Mouse (Mus musculus): ENCODE data around the gene Trdn. TPM values are rescaled to one million over a fixed set of nuclear protein-coding genes. Genes with fewer than 3 reads are reported as not detected.

Trdn gene
- not detected in 2 replicates for polyA plus RNA-seq (2014; fragmentation: Nextera tagmentation; extraction: Ambion mirVana)

GRCm38 (mm10) chr10:33080254-33080653 lies at the start of gene Trdn:
Gene Trdn (plus strand): TSS chr10:33080554.
- Histone ChIP-seq H3K4me1 (ENCODE audit: control insufficient read depth, insufficient read depth, low read length) (no peaks in the 10 kb centered on the region), H3K36me3 (ENCODE audit: control insufficient read depth, insufficient read depth, low read length) (no peaks in the 10 kb centered on the region), H3K9me3 (ENCODE audit: control insufficient read depth, low read length) (no peaks in the 10 kb centered on the region), H3K9ac (ENCODE audit: low read length) (no peak within 1 kb of the TSS), H3K4me2 (no peak within 1 kb of the TSS), H3K4me3 (ENCODE audit: low read depth, low read length) (no peak within 1 kb of the TSS), H3K27ac (ENCODE audit: low read depth, low read length) (no peak within 1 kb of the TSS), H3K27me3 (ENCODE audit: control insufficient read depth, insufficient read depth, low read length) (no peaks in the 10 kb centered on the region)
- WGBS = 89% methylated on average over 1 of the region's 1 CpGs
- ATAC-seq (ENCODE audit: low FRiP score) (no peak), DNase-seq (ENCODE audit: low spot score, missing footprints) (no peak)

- Histone ChIP-seq H3K9ac (ENCODE audit: low read length) (no peak overlapping the region), H3K4me1 (ENCODE audit: control insufficient read depth, insufficient read depth, low read length) (no peaks in the 10 kb centered on the region), H3K4me2 (no peak overlapping the region), H3K4me3 (ENCODE audit: low read depth, low read length) (no peak overlapping the region), H3K36me3 (ENCODE audit: control insufficient read depth, insufficient read depth, low read length) (no peaks in the 10 kb centered on the region), H3K27me3 (ENCODE audit: control insufficient read depth, insufficient read depth, low read length) (no peaks in the 10 kb centered on the region), H3K27ac (ENCODE audit: low read depth, low read length) (no peak overlapping the region), H3K9me3 (ENCODE audit: control insufficient read depth, low read length) (no peaks in the 10 kb centered on the region)
- no peak for ATAC-seq (ENCODE audit: low FRiP score)
- DNase-seq (ENCODE audit: low spot score, missing footprints) = no peak
- WGBS = 78% methylated on average over 1 of the region's 1 CpGs
Observed at GRCm38 (mm10) chr10:33060771-33061170, 19.6 kb upstream of the Trdn start.

- WGBS = 89% methylated on average over 1 of the region's 1 CpGs
- no peak overlapping the region for H3K27ac ChIP-seq (ENCODE audit: low read depth, low read length)
- DNase-seq (ENCODE audit: low spot score, missing footprints) (no peak), ATAC-seq (ENCODE audit: low FRiP score) (no peak)
- H3K4me3 ChIP-seq (ENCODE audit: low read depth, low read length) = no peak overlapping the region
- no peaks in the 10 kb centered on the region for H3K27me3 ChIP-seq (ENCODE audit: control insufficient read depth, insufficient read depth, low read length)
- H3K9me3 ChIP-seq (ENCODE audit: control insufficient read depth, low read length) = no peaks in the 10 kb centered on the region
- H3K4me2 ChIP-seq = no peak overlapping the region
- no peak overlapping the region for H3K9ac ChIP-seq (ENCODE audit: low read length)
- no peaks in the 10 kb centered on the region for H3K4me1 ChIP-seq (ENCODE audit: control insufficient read depth, insufficient read depth, low read length)
- H3K36me3 ChIP-seq (ENCODE audit: control insufficient read depth, insufficient read depth, low read length) = no peaks in the 10 kb centered on the region
Observed at GRCm38 (mm10) chr10:33065566-33065965, 14.8 kb upstream of the Trdn start.

- Histone ChIP-seq H3K4me1 (ENCODE audit: control insufficient read depth, insufficient read depth, low read length) (no peaks in the 10 kb centered on the region), H3K9me3 (ENCODE audit: control insufficient read depth, low read length) (no peaks in the 10 kb centered on the region), H3K4me2 (no peak overlapping the region), H3K36me3 (ENCODE audit: control insufficient read depth, insufficient read depth, low read length) (no peaks in the 10 kb centered on the region), H3K9ac (ENCODE audit: low read length) (no peak overlapping the region), H3K27ac (ENCODE audit: low read depth, low read length) (no peak overlapping the region), H3K27me3 (ENCODE audit: control insufficient read depth, insufficient read depth, low read length) (no peaks in the 10 kb centered on the region), H3K4me3 (ENCODE audit: low read depth, low read length) (no peak overlapping the region)
- DNase-seq (ENCODE audit: low spot score, missing footprints) = no peak
- 84% methylated on average over 3 of the region's 3 CpGs for WGBS
- ATAC-seq (ENCODE audit: low FRiP score) = no peak
Observed at GRCm38 (mm10) chr10:33073126-33073525, 7.2 kb upstream of the Trdn start.

- DNase-seq (ENCODE audit: low spot score, missing footprints) (no peak), ATAC-seq (ENCODE audit: low FRiP score) (no peak)
- H3K4me1 ChIP-seq (ENCODE audit: control insufficient read depth, insufficient read depth, low read length) = no peaks in the 10 kb centered on the region
- H3K9me3 ChIP-seq (ENCODE audit: control insufficient read depth, low read length) = no peaks in the 10 kb centered on the region
- 71% methylated on average over 2 of the region's 2 CpGs for WGBS
- no peak overlapping the region for H3K27ac ChIP-seq (ENCODE audit: low read depth, low read length)
- H3K9ac ChIP-seq (ENCODE audit: low read length) = no peak overlapping the region
- H3K4me3 ChIP-seq (ENCODE audit: low read depth, low read length) = no peak overlapping the region
- no peaks in the 10 kb centered on the region for H3K27me3 ChIP-seq (ENCODE audit: control insufficient read depth, insufficient read depth, low read length)
- H3K4me2 ChIP-seq = no peak overlapping the region
- H3K36me3 ChIP-seq (ENCODE audit: control insufficient read depth, insufficient read depth, low read length) = no peaks in the 10 kb centered on the region
Observed at GRCm38 (mm10) chr10:33082151-33082844, 1.9 kb downstream of the Trdn start.

GRCm38 (mm10) chr10:33082961-33083626 lies 2.7 kb downstream of the Trdn start:
- Histone ChIP-seq H3K36me3 (ENCODE audit: control insufficient read depth, insufficient read depth, low read length) (no peaks in the 10 kb centered on the region), H3K9me3 (ENCODE audit: control insufficient read depth, low read length) (no peaks in the 10 kb centered on the region), H3K4me1 (ENCODE audit: control insufficient read depth, insufficient read depth, low read length) (no peaks in the 10 kb centered on the region), H3K9ac (ENCODE audit: low read length) (no peak overlapping the region), H3K4me3 (ENCODE audit: low read depth, low read length) (no peak overlapping the region), H3K4me2 (no peak overlapping the region), H3K27me3 (ENCODE audit: control insufficient read depth, insufficient read depth, low read length) (no peaks in the 10 kb centered on the region), H3K27ac (ENCODE audit: low read depth, low read length) (no peak overlapping the region)
- 91% methylated on average over 1 of the region's 1 CpGs for WGBS
- DNase-seq (ENCODE audit: low spot score, missing footprints) (no peak), ATAC-seq (ENCODE audit: low FRiP score) (no peak)

GRCm38 (mm10) chr10:33083627-33084158 lies 3.3 kb downstream of the Trdn start:
- Histone ChIP-seq H3K4me1 (ENCODE audit: control insufficient read depth, insufficient read depth, low read length) (no peaks in the 10 kb centered on the region), H3K27ac (ENCODE audit: low read depth, low read length) (no peak overlapping the region), H3K36me3 (ENCODE audit: control insufficient read depth, insufficient read depth, low read length) (no peaks in the 10 kb centered on the region), H3K4me2 (no peak overlapping the region), H3K9me3 (ENCODE audit: control insufficient read depth, low read length) (no peaks in the 10 kb centered on the region), H3K4me3 (ENCODE audit: low read depth, low read length) (no peak overlapping the region), H3K9ac (ENCODE audit: low read length) (no peak overlapping the region), H3K27me3 (ENCODE audit: control insufficient read depth, insufficient read depth, low read length) (no peaks in the 10 kb centered on the region)
- WGBS = 74% methylated on average over 5 of the region's 5 CpGs
- DNase-seq (ENCODE audit: low spot score, missing footprints) (no peak), ATAC-seq (ENCODE audit: low FRiP score) (no peak)

GRCm38 (mm10) chr10:33088403-33088802 lies 8.0 kb downstream of the Trdn start:
- Histone ChIP-seq H3K4me3 (ENCODE audit: low read depth, low read length) (no peak overlapping the region), H3K4me2 (no peak overlapping the region), H3K9me3 (ENCODE audit: control insufficient read depth, low read length) (no peaks in the 10 kb centered on the region), H3K27ac (ENCODE audit: low read depth, low read length) (no peak overlapping the region), H3K36me3 (ENCODE audit: control insufficient read depth, insufficient read depth, low read length) (no peaks in the 10 kb centered on the region), H3K27me3 (ENCODE audit: control insufficient read depth, insufficient read depth, low read length) (no peaks in the 10 kb centered on the region), H3K4me1 (ENCODE audit: control insufficient read depth, insufficient read depth, low read length) (no peaks in the 10 kb centered on the region), H3K9ac (ENCODE audit: low read length) (no peak overlapping the region)
- DNase-seq (ENCODE audit: low spot score, missing footprints) (no peak), ATAC-seq (ENCODE audit: low FRiP score) (no peak)

GRCm38 (mm10) chr10:33092400-33092799 lies 12.0 kb downstream of the Trdn start:
- Histone ChIP-seq H3K9ac (ENCODE audit: low read length) (no peak overlapping the region), H3K27me3 (ENCODE audit: control insufficient read depth, insufficient read depth, low read length) (no peaks in the 10 kb centered on the region), H3K4me1 (ENCODE audit: control insufficient read depth, insufficient read depth, low read length) (no peaks in the 10 kb centered on the region), H3K4me2 (no peak overlapping the region), H3K36me3 (ENCODE audit: control insufficient read depth, insufficient read depth, low read length) (no peaks in the 10 kb centered on the region), H3K4me3 (ENCODE audit: low read depth, low read length) (no peak overlapping the region), H3K27ac (ENCODE audit: low read depth, low read length) (no peak overlapping the region), H3K9me3 (ENCODE audit: control insufficient read depth, low read length) (no peaks in the 10 kb centered on the region)
- DNase-seq (ENCODE audit: low spot score, missing footprints) (no peak), ATAC-seq (ENCODE audit: low FRiP score) (no peak)
- 81% methylated on average over 1 of the region's 1 CpGs for WGBS
